Mouse (Mus musculus): Measurements from ENCODE around the gene Prdx5. TPM values are rescaled to one million over a fixed set of nuclear protein-coding genes. Genes with fewer than 3 reads are reported as not detected.

Gene Prdx5
- polyA plus RNA-seq, 2 experiments from 2014 or later, result 244 to 253 TPM

- ATAC-seq, result no peak
Measured at GRCm38 (mm10) chr19:6874257-6874656, 35.6 kb downstream of the Prdx5 start.

DNA sequence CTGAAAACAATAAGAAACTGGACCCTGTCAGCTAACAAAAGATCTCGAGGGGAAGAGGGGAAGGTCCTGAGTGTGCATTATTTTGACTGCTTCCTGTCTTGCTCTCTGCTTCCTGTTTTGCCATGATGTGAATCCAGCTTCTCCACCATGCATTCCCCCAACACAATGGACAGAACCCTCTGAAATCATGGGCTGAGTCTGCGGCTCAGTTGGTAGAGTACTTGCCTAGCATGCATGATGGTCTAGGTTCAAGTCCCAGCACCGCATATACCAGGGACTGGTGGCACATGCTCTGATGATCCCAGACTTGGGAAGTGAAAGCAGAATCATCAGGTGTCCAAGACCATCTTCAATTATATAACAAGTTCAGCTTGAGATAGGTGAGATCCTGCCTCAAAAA is 37.2 kb downstream of the Prdx5 start:
- no peak for ATAC-seq

DNA sequence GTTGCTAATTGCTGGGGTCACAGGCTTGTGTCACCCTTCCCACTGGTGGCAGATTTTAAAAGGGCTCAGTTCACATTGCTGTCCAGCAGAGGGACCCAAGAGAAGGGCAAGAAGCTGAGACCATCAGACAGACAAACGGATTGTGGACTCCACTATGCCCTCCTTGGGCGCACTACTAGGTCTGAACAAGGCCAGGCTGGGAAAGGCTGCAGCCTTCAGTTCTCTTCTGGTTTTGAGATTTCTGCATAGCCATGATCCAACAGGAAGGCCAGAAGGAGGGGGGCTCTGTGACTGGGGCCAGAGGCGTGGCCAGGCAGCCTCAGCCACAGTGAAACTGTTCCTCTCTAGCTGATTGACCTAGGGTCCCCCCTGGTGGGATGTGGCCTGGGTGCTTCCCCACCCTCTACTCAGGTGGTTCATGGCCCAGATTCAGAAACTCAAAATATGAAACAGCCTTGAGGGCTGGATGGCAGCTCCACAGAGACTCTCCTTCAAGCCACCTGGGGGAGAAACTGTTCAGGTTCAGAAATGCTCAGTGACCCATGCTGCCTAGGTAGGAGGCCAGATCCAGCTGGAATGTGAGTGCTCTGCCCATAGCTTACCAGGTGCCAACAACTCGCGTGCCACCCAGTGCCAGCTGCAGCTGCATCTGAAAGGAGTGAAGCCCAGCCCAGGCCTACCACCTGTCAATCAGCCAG is 38.2 kb downstream of the Prdx5 start:
- peak; percentile 33 for ATAC-seq

DNA sequence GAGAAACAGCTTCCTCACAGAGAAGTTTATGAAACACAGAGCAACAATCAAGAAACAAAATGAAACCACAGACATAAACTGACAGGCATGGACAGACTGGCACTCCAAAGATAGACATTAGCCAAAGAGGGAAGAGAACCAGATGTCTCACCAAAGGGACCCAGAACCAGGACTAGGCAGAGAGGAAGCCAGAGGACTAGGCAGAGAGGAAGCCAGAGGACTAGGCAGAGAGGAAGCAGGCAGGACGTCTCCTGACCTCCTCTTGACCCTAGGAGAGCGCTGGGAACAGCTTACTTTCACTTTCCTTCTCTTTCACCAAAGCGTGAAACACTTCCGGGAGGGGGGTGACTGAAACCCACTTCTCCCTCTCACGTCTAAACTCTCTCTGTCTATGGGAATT is 40.6 kb downstream of the Prdx5 start:
- ATAC-seq, result peak; percentile 90

DNA sequence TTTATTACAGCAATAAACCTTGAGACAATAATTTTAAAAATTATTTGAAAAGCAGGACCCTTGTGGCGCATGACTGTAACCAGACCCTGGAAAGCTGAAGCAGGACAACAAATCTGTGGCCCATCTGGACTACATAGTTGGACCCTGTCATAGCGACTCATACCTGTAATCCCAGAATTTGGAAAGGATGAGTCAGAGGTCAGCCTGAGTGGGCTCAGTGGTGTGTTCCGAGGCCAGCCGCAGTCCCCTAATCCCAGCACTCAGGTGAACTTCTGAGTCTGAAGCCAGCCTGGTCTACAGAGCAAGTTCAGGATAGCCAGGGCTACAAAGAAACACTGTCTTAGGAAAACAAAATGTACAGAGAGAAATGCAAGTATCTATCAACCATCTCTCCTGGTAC is 48.5 kb downstream of the Prdx5 start:
- no peak for ATAC-seq

DNA sequence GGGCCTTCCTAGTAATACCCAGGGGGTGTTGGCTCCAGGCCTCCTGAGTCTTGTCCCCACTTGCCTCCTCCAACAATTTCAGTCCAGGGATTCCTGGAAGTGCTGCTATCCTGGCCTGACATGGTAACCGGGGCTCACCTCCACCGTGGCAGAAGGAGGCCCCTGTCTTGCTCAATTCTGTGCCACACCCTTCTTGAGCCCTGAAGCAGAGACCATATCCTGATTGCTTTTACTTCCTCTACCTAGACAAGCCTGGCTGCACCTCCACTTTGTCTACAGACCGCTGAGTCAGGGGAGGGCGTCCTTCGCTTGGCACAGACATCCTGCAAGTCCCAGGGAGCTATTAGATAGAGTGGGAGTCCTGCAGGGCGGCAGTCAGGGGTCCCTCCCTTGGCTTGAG is 49.2 kb downstream of the Prdx5 start:
- no peak for ATAC-seq

DNA sequence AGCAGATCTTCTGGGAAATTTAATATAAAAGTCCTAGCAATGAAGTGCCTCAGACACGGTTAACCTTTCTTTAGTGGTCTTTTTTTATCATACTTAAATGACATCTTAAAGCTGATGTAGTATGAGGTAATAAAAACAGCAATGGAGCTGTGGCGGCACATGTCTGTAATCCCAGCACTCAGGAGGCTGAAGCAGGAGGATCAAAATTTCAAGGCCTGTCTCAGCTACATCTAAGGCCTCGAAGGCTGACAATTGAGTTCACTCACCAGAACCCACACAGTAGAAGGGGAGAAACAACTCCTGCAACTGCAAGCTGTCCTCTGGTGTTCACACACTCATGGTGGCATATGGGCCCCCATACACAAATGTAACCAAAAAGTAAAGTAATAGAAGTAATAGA is 49.9 kb downstream of the Prdx5 start:
- ATAC-seq, result no peak

DNA sequence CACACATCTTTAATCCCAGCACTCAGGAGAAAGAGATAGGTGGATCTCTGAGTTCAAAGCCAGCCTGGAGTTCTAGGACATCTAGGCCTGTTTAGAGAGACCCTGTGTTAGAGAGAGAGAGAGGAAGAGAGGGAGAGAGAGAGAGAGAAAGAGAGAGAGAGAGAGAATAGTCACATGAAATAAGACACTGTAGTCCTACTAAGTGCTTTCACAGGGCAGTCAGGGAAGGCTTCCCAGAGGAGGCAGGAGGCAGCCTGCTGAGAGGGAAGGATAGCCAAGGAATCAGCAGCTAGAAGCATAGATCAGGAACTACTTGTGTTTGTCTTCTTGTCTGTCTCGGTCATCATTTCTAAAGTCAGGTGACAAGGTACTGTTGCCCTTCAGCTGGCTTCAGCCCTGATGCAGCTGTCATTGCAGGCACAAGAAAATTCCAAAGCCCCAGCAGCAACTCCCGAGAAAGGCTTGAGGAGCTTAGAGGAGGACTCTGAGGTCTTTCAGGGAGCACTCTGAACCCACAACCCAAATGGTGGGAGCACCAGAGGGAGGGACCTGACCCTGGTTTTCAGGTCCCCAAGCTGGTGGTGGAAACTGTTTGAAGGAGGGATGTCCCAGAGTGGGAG is 50.8 kb downstream of the Prdx5 start:
- no peak for ATAC-seq

- peak; percentile 99 for ATAC-seq
Measured at GRCm38 (mm10) chr19:6858031-6858430, 51.9 kb downstream of the Prdx5 start, which contains the start of gene Ccdc88b. Ccdc88b (minus strand) TSS chr19:6858211.

DNA sequence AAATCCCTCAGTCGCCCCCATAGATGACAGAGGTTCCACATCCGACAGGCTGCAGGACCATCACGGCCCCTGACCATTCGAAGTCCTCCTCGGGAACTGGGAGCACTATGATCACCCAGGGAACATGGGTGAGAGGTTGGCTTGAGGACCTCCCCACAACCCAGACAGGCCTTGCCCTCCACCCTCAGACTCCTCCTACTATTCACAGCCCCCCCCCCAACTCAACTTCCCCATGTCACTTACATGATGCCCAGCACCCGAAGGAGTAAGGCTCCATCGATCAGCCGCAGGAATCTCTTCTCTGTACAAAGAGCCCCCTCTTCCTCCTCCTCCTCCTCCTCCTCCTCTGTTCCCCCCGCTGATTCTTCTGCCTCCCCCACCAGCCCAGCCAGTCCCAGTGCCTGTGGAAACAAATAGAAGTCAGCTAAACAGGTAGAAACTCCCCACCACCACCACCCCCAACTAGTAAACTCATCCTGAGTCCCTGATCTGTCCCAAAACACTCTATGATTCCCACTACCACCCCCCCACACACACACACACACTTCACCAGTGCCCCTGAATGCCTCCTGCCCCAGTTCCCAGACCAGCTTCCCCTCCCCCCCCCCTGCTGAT is 52.4 kb downstream of the Prdx5 start:
- no peak for ATAC-seq

DNA sequence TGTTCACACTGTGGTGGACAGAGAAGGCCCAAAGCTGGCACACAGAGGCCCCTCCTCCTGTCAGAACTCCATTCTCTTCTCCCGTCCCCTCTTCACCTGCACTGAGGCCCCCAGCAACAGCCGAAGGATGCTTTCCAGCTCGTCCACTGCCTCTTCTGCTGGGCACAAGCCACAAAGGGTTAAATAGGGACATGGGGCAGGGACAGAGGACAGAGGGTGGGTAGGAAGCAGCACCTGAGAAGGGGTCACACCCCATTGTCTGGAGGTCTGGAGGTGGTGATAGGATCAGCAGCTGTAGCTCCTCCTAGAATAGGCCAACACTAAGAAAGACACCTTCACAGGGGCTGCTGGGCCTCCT is 52.9 kb downstream of the Prdx5 start:
- ATAC-seq, result no peak

Other genes with a start within 250 kb of the Prdx5 start
- 1 to 10 TPM; 6.2 to 9.2 TPM for gene Rps6ka4, start 69.5 kb downstream of the Prdx5 start, polyA plus RNA-seq (2017; shearing (Covaris generic))
- gene Ccdc88b, start 51.9 kb downstream of the Prdx5 start, polyA plus RNA-seq (2017; shearing (Covaris generic)), result 1 to 10 TPM; 3.8 to 6.5 TPM
- gene Trmt112, start 408 bp downstream of the Prdx5 start, polyA plus RNA-seq (2017; shearing (Covaris generic)), result 100 to 1,000 TPM; 183 to 217 TPM
- 1 to 10 TPM; 3.1 to 3.8 TPM for gene Esrra, start 11.7 kb upstream of the Prdx5 start, polyA plus RNA-seq (2017; shearing (Covaris generic))
- gene Catsperz, start 15.3 kb upstream of the Prdx5 start, polyA plus RNA-seq (2017; shearing (Covaris generic)), result not detected
- not detected for gene Kcnk4, start 24.4 kb upstream of the Prdx5 start, polyA plus RNA-seq (2017; shearing (Covaris generic))
- 10 to 100 TPM; 42.6 to 60.5 TPM for gene Bad, start 31.8 kb upstream of the Prdx5 start, polyA plus RNA-seq (2017; shearing (Covaris generic))
- 10 to 100 TPM in 1 of 2 experiments, 1 to 10 TPM in 1; 9.8 to 11.5 TPM for gene Gpr137, start 32.4 kb upstream of the Prdx5 start, polyA plus RNA-seq (2017; shearing (Covaris generic))
- 10 to 100 TPM; 14.2 to 26.1 TPM for gene Ppp1r14b, start 64.9 kb upstream of the Prdx5 start, polyA plus RNA-seq (2017; shearing (Covaris generic))
- gene Plcb3, start 66.4 kb upstream of the Prdx5 start, polyA plus RNA-seq (2017; shearing (Covaris generic)), result 1 to 10 TPM; 3.2 to 5.1 TPM
- 10 to 100 TPM; 54.3 to 76.4 TPM for gene Fkbp2, start 70.4 kb upstream of the Prdx5 start, polyA plus RNA-seq (2017; shearing (Covaris generic))
- gene Vegfb, start 77.5 kb upstream of the Prdx5 start, polyA plus RNA-seq (2017; shearing (Covaris generic)), result 1 to 10 TPM; 2.5 to 2.6 TPM
- 10 to 100 TPM; 44.8 to 46.0 TPM for gene Dnajc4, start 82.5 kb upstream of the Prdx5 start, polyA plus RNA-seq (2017; shearing (Covaris generic))
- 10 to 100 TPM; 29.8 to 33.4 TPM for gene Nudt22, start 86.0 kb upstream of the Prdx5 start, polyA plus RNA-seq (2017; shearing (Covaris generic))
- 1 to 10 TPM; 4.5 to 7.3 TPM for gene Trpt1, start 86.0 kb upstream of the Prdx5 start, polyA plus RNA-seq (2017; shearing (Covaris generic))
- gene Fermt3, start 109.4 kb upstream of the Prdx5 start, polyA plus RNA-seq (2017; shearing (Covaris generic)), result 100 to 1,000 TPM; 208 to 288 TPM
- gene Stip1, start 129.9 kb upstream of the Prdx5 start, polyA plus RNA-seq (2017; shearing (Covaris generic)), result 100 to 1,000 TPM; 105 to 165 TPM
- gene Macrod1, start 146.7 kb upstream of the Prdx5 start, polyA plus RNA-seq (2017; shearing (Covaris generic)), result 1 to 10 TPM in 1 of 2 experiments, under 1 TPM in 1; 0.82 to 2.6 TPM
- gene Flrt1, start 195.6 kb upstream of the Prdx5 start, polyA plus RNA-seq (2017; shearing (Covaris generic)), result not detected